Mouse (Mus musculus) naive thymus-derived CD4-positive, alpha-beta T cell, adult 2 months (primary cell): Measurements from ENCODE around the gene Kmt2d.
A peak's percentile ranks its signal among the peaks of the same experiment; 100 is the strongest.
"Not testable (repeated sequence)": the region's sequence is repeated elsewhere in the genome, so short reads cannot be mapped to it uniquely, and the experiment has no call there.

Source experiments
- DNase-seq: peaks from one replicate; pipeline ENCODE4 v3.0.0-alpha.2; 2011; ENCODE audit warnings: low read depth

The Kmt2d gene

GRCm38 (mm10) chr15:98871070-98871915 lies at the start of gene Kmt2d:
TSS of gene Kmt2d (minus strand) at chr15:98871204.
- DNase-seq: peak; percentile 54

GRCm38 (mm10) chr15:98918499-98918895 lies 47.5 kb upstream of the Kmt2d start:
- not testable (repeated sequence) for DNase-seq

GRCm38 (mm10) chr15:98917538-98918498 lies 46.8 kb upstream of the Kmt2d start, which contains the start of gene Lmbr1l:
TSS of gene Lmbr1l (minus strand) at chr15:98918231.
- peak; percentile 99 for DNase-seq

DNA sequence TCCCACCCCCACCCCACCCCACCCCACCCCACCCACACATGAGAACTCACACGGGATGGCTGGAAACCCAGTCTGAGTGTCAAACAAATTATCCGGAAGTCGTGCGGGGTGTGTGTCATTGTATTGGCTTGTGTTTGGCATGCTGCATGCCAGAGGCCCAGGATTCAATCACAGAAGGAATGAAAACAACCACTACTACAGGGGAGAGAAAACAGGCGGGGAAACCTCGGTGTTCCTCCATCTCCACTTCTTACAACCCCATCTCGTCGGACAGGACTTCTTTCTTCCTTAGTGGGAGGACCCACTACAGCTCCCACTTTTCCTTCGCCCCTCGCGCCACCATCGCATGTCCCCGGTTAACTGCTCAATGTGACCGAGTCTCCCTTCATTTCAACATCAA lies 46.1 kb upstream of the Kmt2d start:
- DNase-seq: no peak

- DNase-seq: no peak
Observed at GRCm38 (mm10) chr15:98916016-98916415, 45.0 kb upstream of the Kmt2d start.

GRCm38 (mm10) chr15:98914903-98915302 lies 43.9 kb upstream of the Kmt2d start:
- peak; percentile 55 for DNase-seq

DNA sequence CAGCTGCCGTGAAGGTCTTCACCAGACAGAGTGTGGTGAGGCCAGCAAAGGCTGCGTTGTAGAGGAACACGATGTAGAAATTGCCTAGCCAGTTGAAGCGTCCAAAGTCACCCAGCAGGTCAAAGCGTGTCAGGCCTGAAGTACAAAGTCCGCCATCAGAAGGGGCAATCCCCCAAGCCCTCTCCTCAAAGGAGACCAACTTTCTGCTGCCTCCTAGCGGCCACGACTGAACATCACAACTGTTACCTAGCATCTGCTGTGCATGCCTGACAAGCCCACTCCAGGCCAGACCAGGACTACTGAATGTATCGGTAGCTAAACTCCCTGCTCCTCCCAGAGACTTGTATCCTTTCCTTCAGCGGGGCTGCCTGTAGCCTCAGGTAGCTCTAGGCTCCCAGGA lies 33.7 kb upstream of the Kmt2d start:
- DNase-seq: peak; percentile 69

GRCm38 (mm10) chr15:98902600-98902999 lies 31.6 kb upstream of the Kmt2d start:
- no peak for DNase-seq

GRCm38 (mm10) chr15:98901530-98901929 lies 30.5 kb upstream of the Kmt2d start:
- no peak for DNase-seq

DNA sequence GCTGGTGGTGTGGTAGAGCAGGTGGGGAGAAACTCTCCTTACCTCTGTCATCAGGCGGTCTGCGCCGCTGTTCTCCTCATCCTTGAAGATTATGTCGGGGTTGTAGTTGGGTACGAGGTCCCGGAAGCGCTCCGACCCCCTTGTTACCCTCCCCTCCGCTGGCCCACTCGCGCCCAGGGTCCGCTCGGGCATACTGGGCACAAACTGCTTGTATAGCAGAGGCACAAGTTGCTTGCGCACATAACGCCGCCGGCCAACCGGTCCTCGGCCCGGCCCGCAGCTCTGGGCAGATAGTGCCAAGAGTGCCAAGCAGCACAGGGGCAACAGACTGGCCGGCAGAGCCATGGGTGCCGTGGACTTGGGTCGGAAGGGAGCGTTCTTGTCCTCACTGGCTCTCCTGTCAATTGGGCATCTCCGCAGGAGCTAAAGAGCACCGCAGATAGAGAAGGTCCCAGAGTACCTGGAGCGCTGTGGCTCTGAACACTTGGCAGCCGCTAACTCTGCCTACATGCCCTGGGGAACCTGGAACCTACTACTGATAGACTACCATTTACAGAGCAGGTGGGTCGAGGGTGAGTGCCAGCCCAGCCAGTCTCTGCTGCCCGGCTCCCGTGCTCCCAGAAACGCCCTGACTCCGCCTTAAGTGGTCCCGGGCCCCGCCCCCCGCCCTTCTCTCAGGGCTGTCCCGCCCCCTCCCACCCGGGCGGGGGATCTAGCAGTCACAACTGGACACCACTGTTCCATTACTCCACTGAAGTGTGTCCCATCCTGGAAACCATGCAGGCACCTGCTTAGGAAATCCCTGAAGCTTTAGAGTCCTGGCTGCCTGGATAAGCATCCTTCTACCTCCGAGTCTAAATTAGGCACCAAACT lies 27.2 kb upstream of the Kmt2d start, which contains the start of gene Dhh:
Dhh (minus strand) TSS at position 613 of the 873 bp plus-strand sequence.
- no peak for DNase-seq

GRCm38 (mm10) chr15:98897495-98897894 lies 26.5 kb upstream of the Kmt2d start:
- no peak for DNase-seq

DNA sequence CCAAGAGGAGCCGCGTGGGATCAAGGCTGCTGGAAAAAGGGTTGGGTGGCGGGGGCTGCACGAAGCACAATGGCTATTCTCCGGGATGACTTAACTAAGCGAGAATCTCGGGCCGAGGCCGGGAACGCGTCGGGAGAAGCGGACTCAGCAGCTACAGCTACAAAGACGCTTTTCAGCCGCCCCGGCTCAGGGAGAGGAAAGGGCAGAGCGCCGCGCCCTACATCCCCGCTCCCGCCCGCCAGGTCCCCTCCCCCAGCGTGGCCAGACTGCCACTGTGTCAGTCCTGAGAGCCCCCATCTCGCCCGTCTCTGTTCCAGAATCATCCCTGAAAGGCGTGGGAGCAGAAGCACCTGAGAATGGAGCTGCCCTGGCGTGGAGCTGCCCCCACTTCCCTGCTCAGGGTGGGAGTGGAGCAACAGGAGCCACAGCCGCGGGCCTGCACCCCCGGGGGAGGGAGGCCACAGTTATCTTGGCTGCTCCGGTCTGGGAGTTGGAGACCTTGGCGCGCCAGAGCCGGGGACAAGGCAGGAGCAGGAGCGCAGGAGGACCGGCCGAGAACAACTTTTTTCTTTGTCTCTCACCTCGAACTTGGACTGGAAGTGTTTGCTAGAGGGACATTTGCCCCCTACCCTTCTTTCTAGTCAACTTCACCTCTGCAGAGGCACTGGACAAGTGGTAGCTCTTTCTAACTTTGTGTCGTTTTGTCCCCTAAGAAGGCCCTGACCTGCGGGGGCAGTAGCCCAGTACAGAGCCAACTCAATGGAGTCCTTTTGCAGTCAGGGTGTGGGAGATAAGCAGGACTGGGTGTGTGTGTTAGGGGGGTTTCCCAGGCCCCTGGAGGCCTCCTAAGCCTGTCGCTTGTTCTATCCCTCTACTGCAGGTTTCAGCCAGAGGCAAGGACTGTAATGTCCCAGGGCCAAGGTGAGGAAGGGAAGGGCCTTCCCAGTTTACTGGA lies 24.9 kb upstream of the Kmt2d start:
- no peak for DNase-seq

GRCm38 (mm10) chr15:98894746-98895634 lies 24.0 kb upstream of the Kmt2d start:
- DNase-seq: no peak

DNA sequence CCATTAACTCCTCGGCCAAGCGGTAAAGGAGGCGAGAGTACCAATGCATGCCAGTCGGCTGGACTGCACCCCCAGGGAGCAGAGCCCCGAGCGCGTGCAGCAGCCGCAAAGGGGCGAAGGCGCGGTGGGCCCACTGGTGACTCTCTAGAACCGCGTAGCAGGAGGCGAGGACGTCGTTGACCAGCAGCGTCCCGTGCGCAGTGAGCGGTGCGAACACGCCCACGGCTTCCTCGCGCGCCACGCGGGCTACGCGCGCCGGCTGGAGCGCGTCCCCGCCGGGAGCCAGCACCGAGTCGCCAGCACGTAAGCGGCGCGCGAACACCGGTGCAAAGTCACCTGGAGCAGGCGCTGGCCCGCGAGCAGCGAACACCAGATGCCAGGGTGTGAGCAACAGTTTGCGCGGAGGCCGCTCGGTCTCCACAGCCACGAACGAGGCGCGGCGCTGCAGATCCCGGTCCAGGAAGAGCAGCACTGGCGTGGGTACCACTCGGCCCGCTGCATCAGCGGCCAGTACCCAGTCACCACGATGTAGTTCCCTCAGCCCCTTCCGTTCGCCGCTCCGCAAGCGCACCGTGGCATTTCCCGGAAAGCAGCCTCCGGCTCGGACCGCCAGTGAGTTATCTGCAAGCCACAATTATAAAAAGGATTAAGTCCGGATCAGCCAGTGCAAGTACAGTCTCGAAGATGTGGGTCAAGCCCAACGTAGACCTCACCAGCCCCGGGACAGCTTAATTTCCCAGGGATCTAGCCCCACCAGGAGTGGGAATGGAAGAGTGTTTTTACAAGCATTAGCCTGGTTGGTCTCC lies 23.1 kb upstream of the Kmt2d start, which contains the start of gene Rhebl1:
Rhebl1 (minus strand) TSS at position 601 of the 806 bp plus-strand sequence.
- DNase-seq: peak; percentile 57

- DNase-seq: no peak
Observed at GRCm38 (mm10) chr15:98893036-98893435, 22.0 kb upstream of the Kmt2d start.

DNA sequence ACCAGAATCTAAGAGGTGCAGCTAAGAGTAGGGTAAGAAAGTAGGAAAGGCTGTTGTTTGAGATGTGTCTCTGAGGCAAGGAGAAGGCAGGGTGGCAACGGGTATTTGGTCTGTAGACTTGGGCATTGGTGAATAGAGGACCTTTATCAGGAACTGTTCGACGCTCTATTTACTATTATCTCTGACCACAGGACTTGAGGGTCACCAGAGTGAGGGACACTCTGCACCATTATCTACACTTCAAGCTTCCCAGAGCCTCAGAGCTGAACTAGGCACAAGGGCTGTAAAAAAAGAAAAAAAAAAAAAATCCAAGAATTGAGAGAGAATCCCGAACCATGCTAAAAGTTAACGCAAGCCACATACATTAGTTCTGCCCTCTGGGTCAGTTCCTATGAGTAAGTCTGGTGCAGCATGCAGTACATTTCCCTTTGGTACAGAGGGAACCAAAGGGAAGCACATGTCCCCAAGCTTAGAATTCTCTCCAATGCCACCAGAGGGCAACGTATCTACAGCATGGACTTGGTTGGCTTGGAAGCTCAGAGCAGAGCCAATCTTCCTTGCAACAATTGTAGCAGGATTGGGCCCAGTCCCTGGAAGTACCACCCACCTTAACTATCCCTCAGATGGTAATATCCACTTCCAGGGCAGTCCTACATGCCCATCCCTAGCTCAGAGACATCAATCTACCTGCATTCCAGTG lies 21.1 kb upstream of the Kmt2d start:
- peak; percentile 84 for DNase-seq

- DNase-seq: no peak
Observed at GRCm38 (mm10) chr15:98891198-98891742, 20.3 kb upstream of the Kmt2d start.
